Mouse (Mus musculus) liver, postnatal 0 days (tissue): Measurements from ENCODE around the gene Rab3c.

Experiments used
- CTCF ChIP-seq: sonication (generic); IDR thresholded peaks from 2 replicates; pipeline ENCODE4 v1.5.1; 2016; ENCODE audit warnings: antibody characterized with exemption, low read depth
- EP300 ChIP-seq: IDR thresholded peaks from 2 replicates; pipeline ENCODE4 v1.6.1; 2016; ENCODE audit warnings: antibody characterized with exemption, low read depth, mild to moderate bottlenecking

GRCm38 (mm10) chr13:110145545-110145944 lies 135.3 kb downstream of the Rab3c start:
- TF ChIP-seq CTCF: no peak
- no peak for TF ChIP-seq EP300
